Mouse (Mus musculus) myocyte (in vitro differentiated cells): Measurements from ENCODE around the gene Rab8a. TPM values are rescaled to one million over a fixed set of nuclear protein-coding genes. Genes with fewer than 3 reads are reported as not detected.
A peak's percentile ranks its signal among the peaks of the same experiment; 100 is the strongest.

Source experiments
- H3K27me3 ChIP-seq: one replicate; pipeline ENCODE4 v1.6.1; 2011; ENCODE audit not compliant: control insufficient read depth, insufficient read depth, insufficient read length
- H3K36me3 ChIP-seq: one replicate; pipeline ENCODE4 v1.6.1; 2011; ENCODE audit not compliant: control insufficient read depth, insufficient read depth
- H3K4me2 ChIP-seq: one replicate; pipeline ENCODE4 v1.6.1; 2011; ENCODE audit warnings: low read depth, control low read depth
- H3K4me3 ChIP-seq: one replicate; pipeline ENCODE4 v1.5.1; 2011; ENCODE audit warnings: mild to moderate bottlenecking, control low read depth, moderate library complexity
- H3K79me2 ChIP-seq: one replicate; pipeline ENCODE4 v1.6.1; 2011; ENCODE audit not compliant: control insufficient read depth, insufficient read depth
- H3ac ChIP-seq: one replicate; pipeline ENCODE4 v1.6.1; 2011; ENCODE audit not compliant: control insufficient read depth, insufficient read length
- CEBPB ChIP-seq: IDR thresholded peaks from 2 replicates; pipeline ENCODE4 v1.6.1; 2011; ENCODE audit warnings: mild to moderate bottlenecking, moderate library complexity; ENCODE audit not compliant: poor library complexity, insufficient read depth, severe bottlenecking
- E2F4 ChIP-seq: IDR thresholded peaks from one replicate; pipeline ENCODE4 v1.6.1; 2011; ENCODE audit warnings: mild to moderate bottlenecking, control low read depth, moderate library complexity; ENCODE audit not compliant: insufficient read depth
- MAX ChIP-seq: IDR thresholded peaks from one replicate; pipeline ENCODE4 v1.6.1; 2011; ENCODE audit warnings: low read depth, mild to moderate bottlenecking, control low read depth
- MYOD1 ChIP-seq, 3 experiments: IDR thresholded peaks; one replicate each; pipeline ENCODE4 v1.6.1; 2011; ENCODE audit warnings: control low read depth in 2 of 3, low read depth in 2 of 3, mild to moderate bottlenecking in 2 of 3, moderate library complexity in 1 of 3; ENCODE audit not compliant: insufficient read length in 2 of 3, control insufficient read depth in 1 of 3
- MYOG ChIP-seq, 3 experiments: IDR thresholded peaks; one replicate each; pipeline ENCODE4 v1.6.1; 2011; ENCODE audit warnings: control low read depth in 2 of 3, low read depth in 2 of 3, mild to moderate bottlenecking in 2 of 3; ENCODE audit not compliant: insufficient read length in 2 of 3, control insufficient read depth in 1 of 3, insufficient read depth in 1 of 3
- POLR2A ChIP-seq: IDR thresholded peaks from one replicate; pipeline ENCODE4 v1.6.1; 2011; ENCODE audit warnings: low read depth, mild to moderate bottlenecking, control low read depth, moderate library complexity; ENCODE audit not compliant: insufficient read length
- POLR2AphosphoS2 ChIP-seq: IDR thresholded peaks from one replicate; pipeline ENCODE4 v1.6.1; 2011; ENCODE audit warnings: low read depth, control low read depth; ENCODE audit not compliant: insufficient read length
- REST ChIP-seq: IDR thresholded peaks from one replicate; pipeline ENCODE4 v1.6.1; 2011; ENCODE audit warnings: mild to moderate bottlenecking, control low read depth, moderate library complexity; ENCODE audit not compliant: insufficient read depth, insufficient read length
- SRF ChIP-seq: IDR thresholded peaks from one replicate; pipeline ENCODE4 v1.6.1; 2011; ENCODE audit warnings: low read depth; ENCODE audit not compliant: control insufficient read depth, insufficient read length
- TCF12 ChIP-seq: IDR thresholded peaks from one replicate; pipeline ENCODE4 v1.6.1; 2011; ENCODE audit warnings: mild to moderate bottlenecking, control low read depth; ENCODE audit not compliant: poor library complexity, insufficient read depth, severe bottlenecking
- TCF3 ChIP-seq: IDR thresholded peaks from one replicate; pipeline ENCODE4 v1.6.1; 2011; ENCODE audit warnings: low read depth, control low read depth; ENCODE audit not compliant: insufficient read length
- USF1 ChIP-seq: IDR thresholded peaks from one replicate; pipeline ENCODE4 v1.6.1; 2011; ENCODE audit warnings: low read depth, mild to moderate bottlenecking, control low read depth, moderate library complexity
- polyA plus RNA-seq: library from polyadenylated mRNA; unstranded; fragments of >200 nt; fragmentation: generic; extraction: Trizol; gene quantifications from one replicate; pipeline ENCODE4 v1.2.1, GENCODE M21; 2012; ENCODE audit warnings: missing spikeins

Gene Rab8a
- polyA plus RNA-seq, 1 experiment = 84.3 TPM

DNA sequence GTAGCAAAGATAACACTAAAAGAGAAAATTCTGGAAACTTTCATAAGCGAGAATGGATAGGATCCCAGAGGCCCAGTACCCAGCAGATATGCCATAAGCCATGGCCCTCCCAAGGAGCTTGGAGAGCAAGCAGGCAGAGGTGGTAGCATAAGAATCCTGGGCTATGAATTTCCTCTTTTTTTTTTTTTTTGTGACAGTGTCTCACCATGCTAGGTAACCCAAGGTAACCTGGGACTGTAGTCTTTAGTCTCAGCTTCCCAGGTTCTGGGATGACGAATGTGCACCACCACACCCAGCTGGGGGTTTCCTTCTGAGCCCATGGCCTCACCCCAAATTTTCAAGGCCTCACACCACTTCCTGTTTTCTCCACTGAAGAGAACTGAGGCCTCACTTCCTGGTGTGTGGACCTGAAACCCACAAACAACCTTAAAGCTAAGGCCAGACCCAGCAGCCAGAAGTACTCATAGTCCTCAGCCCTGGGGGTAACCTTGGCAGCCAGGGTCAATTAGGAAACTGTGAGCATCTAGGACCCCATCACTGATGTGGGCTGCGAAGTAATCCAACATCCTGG lies 8.2 kb downstream of the Rab8a start:
- Histone ChIP-seq H3K4me3 (no peak overlapping the region), H3K27me3 (no peaks in the 10 kb centered on the region), H3K36me3 (peaks cover 19% of the 10 kb centered on the region), H3K4me2 (no peak overlapping the region), H3ac (no peak overlapping the region), H3K79me2 (peaks cover 14% of the 10 kb centered on the region)
- TF ChIP-seq MYOG (IDR thresholded peaks at IDR 0.05; ENCODE audit: control insufficient read depth in 1 of 3, insufficient read depth in 1 of 3, insufficient read length in 2 of 3, low read depth in 2 of 3) = no peak
- TF ChIP-seq POLR2AphosphoS2 = no peak
- TF ChIP-seq CEBPB = no peak
- no peak for TF ChIP-seq SRF

DNA sequence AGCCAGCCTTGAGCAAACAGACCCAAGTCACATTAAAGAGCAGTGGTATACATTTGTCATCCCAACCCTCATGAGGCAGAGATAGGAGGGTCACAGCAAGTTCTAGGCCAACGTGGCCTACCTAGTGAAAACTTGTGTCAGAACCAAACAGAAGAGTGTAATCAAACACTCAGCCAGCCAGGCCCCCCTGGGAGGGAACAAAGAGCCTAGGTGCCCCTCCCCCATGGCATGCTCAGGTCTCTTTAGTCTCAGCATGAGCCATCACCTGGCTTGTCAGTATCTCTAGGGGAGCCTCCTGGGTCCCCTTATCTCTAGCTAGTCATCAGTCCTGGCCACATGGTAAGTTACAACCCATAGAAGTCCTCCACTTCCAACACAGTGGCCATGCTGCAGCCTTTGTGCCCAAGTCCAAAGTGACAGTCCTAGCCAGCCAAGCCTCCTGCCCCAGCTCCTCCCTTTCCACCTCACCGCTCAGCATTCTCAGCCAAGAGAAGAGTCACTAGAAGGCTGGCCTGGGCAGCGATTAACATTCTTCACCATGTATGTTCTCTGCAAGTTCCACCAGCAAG lies 8.8 kb downstream of the Rab8a start:
- peaks cover 19% of the 10 kb centered on the region for H3K36me3 ChIP-seq
- no peaks in the 10 kb centered on the region for H3K27me3 ChIP-seq
- TF ChIP-seq MAX = no peak
- no peak overlapping the region for H3ac ChIP-seq
- peaks cover 12% of the 10 kb centered on the region for H3K79me2 ChIP-seq
- H3K4me3 ChIP-seq = no peak overlapping the region
- no peak overlapping the region for H3K4me2 ChIP-seq

DNA sequence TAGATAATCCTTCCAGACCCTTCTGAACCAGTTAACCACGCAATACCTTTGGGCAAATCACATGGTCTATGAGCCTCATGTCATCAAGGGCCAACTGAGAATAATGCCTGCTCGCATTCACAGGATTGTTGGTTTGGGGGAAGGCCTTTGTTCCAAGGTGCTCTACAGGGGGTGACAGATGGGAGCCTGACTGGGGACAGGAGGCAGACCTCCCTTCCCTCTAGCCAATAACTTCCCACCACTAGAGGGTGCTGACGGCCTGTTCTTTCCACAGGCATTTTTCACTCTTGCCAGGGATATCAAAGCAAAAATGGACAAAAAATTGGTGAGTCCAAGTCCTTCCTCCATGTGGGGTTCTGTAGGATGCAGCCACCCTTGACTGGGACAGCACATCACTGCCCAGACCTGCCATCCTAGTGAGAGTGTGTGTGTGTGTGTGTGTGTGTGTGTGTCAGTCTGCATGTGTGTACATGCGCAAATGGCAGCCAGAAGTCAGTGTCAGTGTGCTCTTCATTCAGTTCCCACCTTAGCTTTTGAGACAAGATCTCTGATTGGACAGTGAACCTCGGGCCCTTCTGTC lies 16.4 kb downstream of the Rab8a start:
- no peak overlapping the region for H3K4me3 ChIP-seq
- no peaks in the 10 kb centered on the region for H3K79me2 ChIP-seq
- no peaks in the 10 kb centered on the region for H3K27me3 ChIP-seq
- TF ChIP-seq MAX (no peak), CEBPB (no peak), USF1 (no peak), TCF3 (no peak), MYOD1 (IDR thresholded peaks at IDR 0.05; ENCODE audit: control insufficient read depth in 1 of 3, insufficient read length in 2 of 3, low read depth in 2 of 3) (no peak), E2F4 (no peak), REST (no peak), MYOG (IDR thresholded peaks at IDR 0.05; ENCODE audit: control insufficient read depth in 1 of 3, insufficient read depth in 1 of 3, insufficient read length in 2 of 3, low read depth in 2 of 3) (no peak), POLR2A (no peak), TCF12 (no peak), POLR2AphosphoS2 (no peak), SRF (no peak)
- no peaks in the 10 kb centered on the region for H3K36me3 ChIP-seq
- H3ac ChIP-seq = no peak overlapping the region
- H3K4me2 ChIP-seq = no peak overlapping the region

DNA sequence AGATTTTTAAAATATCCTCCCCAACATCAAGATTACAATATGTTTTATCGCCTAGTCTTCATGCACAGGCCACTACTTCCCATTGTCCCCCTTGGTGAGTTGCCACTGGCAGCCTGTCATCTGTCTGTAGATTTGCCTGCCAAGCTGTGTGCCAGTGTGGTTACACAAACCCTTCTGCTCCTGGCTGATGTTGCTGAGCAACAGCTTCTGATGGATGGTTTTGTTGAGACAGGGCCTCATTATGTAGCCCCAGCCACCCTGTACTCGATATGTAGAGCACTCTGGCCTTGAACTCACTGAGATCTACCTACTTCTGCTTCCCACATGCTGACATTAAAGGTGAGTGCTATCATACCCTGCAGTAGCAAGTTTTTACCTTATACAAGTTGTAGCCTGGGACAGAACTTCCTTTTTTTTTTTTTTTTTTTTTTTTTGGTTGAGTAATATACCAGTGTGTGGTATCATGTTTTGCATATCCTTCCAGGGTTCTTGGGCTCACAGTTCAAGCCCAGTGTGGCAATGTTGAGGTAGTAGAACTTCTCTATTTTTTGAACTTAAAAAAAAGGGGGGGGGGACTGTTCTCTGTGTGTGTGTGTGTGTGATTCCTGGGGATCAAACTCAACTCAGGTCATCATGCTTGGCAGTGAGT lies 22.7 kb downstream of the Rab8a start:
- no peak overlapping the region for H3ac ChIP-seq
- H3K4me2 ChIP-seq = no peak overlapping the region
- no peaks in the 10 kb centered on the region for H3K27me3 ChIP-seq
- no peak overlapping the region for H3K4me3 ChIP-seq
- TF ChIP-seq POLR2A (no peak), MYOD1 (IDR thresholded peaks at IDR 0.05; ENCODE audit: control insufficient read depth in 1 of 3, insufficient read length in 2 of 3, low read depth in 2 of 3) (no peak), POLR2AphosphoS2 (peak; percentile 45)
- no peaks in the 10 kb centered on the region for H3K36me3 ChIP-seq
- no peaks in the 10 kb centered on the region for H3K79me2 ChIP-seq

DNA sequence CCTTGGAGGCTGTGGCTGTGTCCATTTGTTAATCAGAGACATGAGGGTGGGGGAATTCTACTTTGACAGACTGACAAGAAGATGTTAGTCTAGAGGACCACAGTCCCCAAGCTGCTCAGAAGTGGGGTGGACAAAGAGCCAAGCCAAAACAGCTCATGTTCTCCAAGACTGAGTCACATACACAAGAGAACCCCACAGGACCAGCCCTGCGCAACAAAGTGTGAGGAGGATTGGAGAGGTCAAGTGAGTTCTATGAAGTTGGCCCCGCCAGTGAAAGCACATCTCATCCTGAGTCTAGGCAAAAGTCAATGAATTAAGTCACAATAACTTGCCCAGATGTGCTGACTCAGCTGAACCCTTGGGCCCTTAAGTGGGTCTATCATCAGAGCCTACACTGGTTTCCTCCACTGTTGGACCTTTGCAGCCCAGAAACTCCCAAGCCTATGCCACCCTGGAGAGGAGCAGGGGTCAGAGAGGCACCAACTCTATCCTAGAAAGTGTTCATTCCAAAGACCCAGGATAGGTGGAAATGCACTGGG lies 26.9 kb downstream of the Rab8a start:
- H3K4me3 ChIP-seq = no peak overlapping the region
- no peaks in the 10 kb centered on the region for H3K36me3 ChIP-seq
- TF ChIP-seq REST (no peak), USF1 (no peak), E2F4 (no peak), TCF12 (no peak), POLR2A (no peak), MYOG (IDR thresholded peaks at IDR 0.05; ENCODE audit: control insufficient read depth in 1 of 3, insufficient read depth in 1 of 3, insufficient read length in 2 of 3, low read depth in 2 of 3) (no peak), MAX (no peak), CEBPB (no peak), POLR2AphosphoS2 (no peak), TCF3 (no peak), MYOD1 (IDR thresholded peaks at IDR 0.05; ENCODE audit: control insufficient read depth in 1 of 3, insufficient read length in 2 of 3, low read depth in 2 of 3) (no peak), SRF (no peak)
- no peak overlapping the region for H3K4me2 ChIP-seq
- H3K79me2 ChIP-seq = no peaks in the 10 kb centered on the region
- no peaks in the 10 kb centered on the region for H3K27me3 ChIP-seq
- H3ac ChIP-seq = no peak overlapping the region
